Mouse (Mus musculus) stomach, embryonic 14.5 days (tissue): ENCODE measurements around the gene BC030870. TPM values are rescaled to one million over a fixed set of nuclear protein-coding genes. Genes with fewer than 3 reads are reported as not detected.

Source experiments
- ATAC-seq: fragments of 200-750 bp; cut with Nextera tagmentation; 2 replicates; pipeline ENCODE4 v1.8.0; 2017; ENCODE audit warnings: low read depth, moderate TSS enrichment; ENCODE audit not compliant: insufficient number of reproducible peaks, insufficient read depth, low FRiP score
- H3K27ac ChIP-seq: fragments of 300-500 bp; sonication (generic); 2 replicates; pipeline ENCODE4 v1.5.1; 2014; ENCODE audit warnings: mild to moderate bottlenecking, low read length, moderate library complexity, mixed read lengths
- H3K27me3 ChIP-seq: fragments of 300-500 bp; sonication (generic); 2 replicates; pipeline ENCODE4 v1.6.1; 2014; ENCODE audit warnings: low read length, control low read depth, mixed read lengths; ENCODE audit not compliant: control insufficient read depth, insufficient read depth
- H3K36me3 ChIP-seq: fragments of 300-500 bp; sonication (generic); 2 replicates; pipeline ENCODE4 v1.6.1; 2014; ENCODE audit warnings: mild to moderate bottlenecking, control low read depth, low read length, moderate library complexity, mixed read lengths; ENCODE audit not compliant: control insufficient read depth, insufficient read depth
- H3K4me1 ChIP-seq: fragments of 300-500 bp; sonication (generic); 2 replicates; pipeline ENCODE4 v1.6.1; 2014; ENCODE audit warnings: low read length, control low read depth, mixed read lengths; ENCODE audit not compliant: control insufficient read depth, insufficient read depth
- H3K4me2 ChIP-seq: fragments of 300-500 bp; sonication (generic); replicated peaks from 2 replicates; pipeline ENCODE4 v1.6.1; 2014; ENCODE audit warnings: low read depth, low read length, control low read depth
- H3K4me3 ChIP-seq: fragments of 300-500 bp; sonication (generic); 2 replicates; pipeline ENCODE4 v1.5.1; 2014; ENCODE audit warnings: low read depth, low read length, control low read depth
- H3K9ac ChIP-seq: fragments of 300-500 bp; sonication (generic); replicated peaks from 2 replicates; pipeline ENCODE4 v1.6.1; 2014; ENCODE audit warnings: low read depth, mild to moderate bottlenecking, control low read depth, low read length, moderate library complexity, mixed read lengths
- H3K9me3 ChIP-seq: fragments of 300-500 bp; sonication (generic); 2 replicates; pipeline ENCODE4 v1.6.1; 2016; ENCODE audit warnings: low read depth, low read length, control low read depth; ENCODE audit not compliant: control insufficient read depth
- WGBS: fragments of 180-500 bp; shearing (Covaris S2); extraction: QIAGEN DNeasy Blood & Tissue Kit; methylation state at CpG from one replicate; pipeline ENCODE4 v1.1.7; 2014; 5-methylcytosine and 5-hydroxymethylcytosine counted together
- polyA plus RNA-seq: library from polyadenylated mRNA; unstranded; fragments of >200 nt; fragmentation: Nextera tagmentation; extraction: Ambion mirVana; gene quantifications from 2 replicates; pipeline ENCODE4 v1.2.1, GENCODE M21; 2014

The BC030870 gene
- polyA plus RNA-seq, 1 experiment from 2014 or later, result 6.9 TPM

DNA sequence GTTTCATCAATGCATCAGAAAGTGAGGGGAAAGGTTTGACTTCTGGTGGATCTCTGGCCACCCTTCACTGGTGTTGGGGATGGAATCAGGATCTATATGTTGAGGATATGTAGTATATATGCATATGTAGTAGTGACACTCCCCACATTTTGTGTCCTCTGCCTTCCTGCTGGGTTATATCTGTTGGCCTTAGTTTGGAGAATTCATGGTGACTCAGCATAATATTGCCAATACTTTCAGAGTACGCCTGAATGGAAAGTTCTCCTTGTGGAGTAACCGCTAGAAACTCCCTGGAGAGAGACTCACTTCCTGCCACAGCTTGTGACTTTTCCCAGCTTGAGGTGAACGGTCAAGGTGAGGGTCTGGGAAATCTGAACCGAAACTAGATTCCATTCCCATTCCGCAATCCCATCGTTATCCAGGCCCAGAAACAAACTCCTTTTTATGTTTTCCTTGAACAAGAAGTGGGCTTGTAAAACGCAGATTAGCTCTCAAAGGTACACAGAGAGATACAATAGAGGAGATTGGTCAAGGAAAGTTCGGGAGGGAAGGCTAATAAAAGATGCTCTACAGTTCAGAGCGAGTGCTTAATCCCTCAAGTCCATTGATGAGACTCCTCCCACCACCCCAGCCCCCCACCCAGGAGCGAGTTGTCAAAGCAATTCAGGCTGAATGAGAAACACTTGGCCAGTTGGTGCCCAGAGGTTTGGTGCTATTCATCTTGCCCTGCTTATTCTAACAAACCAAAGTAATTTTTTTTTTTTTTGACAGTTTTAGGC is 61.5 kb downstream of the BC030870 start:
- ATAC-seq, result no peak
- no peak overlapping the region for H3K27ac ChIP-seq
- no peak overlapping the region for H3K9ac ChIP-seq
- WGBS, result 46% methylated on average over 10 of the region's 10 CpGs
- H3K4me2 ChIP-seq, result no peak overlapping the region
- H3K4me1 ChIP-seq, result no peaks in the 10 kb centered on the region
- H3K36me3 ChIP-seq, result no peaks in the 10 kb centered on the region
- H3K4me3 ChIP-seq, result no peak overlapping the region
- no peaks in the 10 kb centered on the region for H3K27me3 ChIP-seq
- H3K9me3 ChIP-seq, result no peaks in the 10 kb centered on the region

DNA sequence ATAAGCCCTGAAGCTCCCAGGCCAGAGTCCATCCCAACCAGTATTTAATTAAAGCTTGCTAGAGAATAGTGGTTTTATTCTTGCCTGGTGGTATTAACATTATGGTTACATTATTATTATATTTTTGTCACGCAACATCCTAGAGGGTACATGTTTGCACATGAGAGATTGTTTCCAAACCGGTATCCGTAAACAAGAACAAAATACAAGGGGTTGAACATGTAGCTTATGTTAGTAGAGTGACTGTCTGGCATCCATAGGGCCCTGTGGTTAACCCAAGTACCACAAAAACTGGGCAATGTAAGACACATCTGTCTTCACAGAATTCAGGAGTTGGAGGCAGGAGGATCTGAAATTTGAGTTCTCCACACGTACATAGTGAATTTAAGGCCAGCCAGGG is 62.3 kb downstream of the BC030870 start:
- H3K4me3 ChIP-seq, result no peak overlapping the region
- H3K4me1 ChIP-seq, result no peaks in the 10 kb centered on the region
- H3K36me3 ChIP-seq, result no peaks in the 10 kb centered on the region
- WGBS, result 93% methylated on average over 4 of the region's 4 CpGs
- no peak overlapping the region for H3K4me2 ChIP-seq
- H3K9me3 ChIP-seq, result no peaks in the 10 kb centered on the region
- H3K27ac ChIP-seq, result no peak overlapping the region
- H3K9ac ChIP-seq, result no peak overlapping the region
- no peaks in the 10 kb centered on the region for H3K27me3 ChIP-seq
- no peak for ATAC-seq

DNA sequence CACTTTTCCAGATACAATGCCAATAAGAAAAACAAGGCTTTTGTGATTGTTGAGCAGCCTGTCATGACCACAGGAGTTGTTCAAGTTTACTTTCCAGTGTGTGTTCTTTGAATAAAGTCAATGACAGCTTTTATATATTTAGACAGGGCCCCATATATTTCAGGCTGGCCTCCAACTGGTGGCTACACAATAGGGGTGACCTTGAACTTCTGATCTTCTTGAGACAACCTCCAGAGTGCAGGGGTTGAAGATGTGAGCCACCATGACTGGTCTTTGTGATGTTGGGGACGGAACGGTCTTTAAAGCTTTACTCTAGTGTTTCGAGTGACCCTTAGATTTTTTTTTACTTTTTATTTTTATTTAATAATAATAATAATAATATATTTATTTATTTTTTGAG is 63.7 kb downstream of the BC030870 start:
- H3K27ac ChIP-seq, result no peak overlapping the region
- no peak for ATAC-seq
- no peak overlapping the region for H3K4me3 ChIP-seq
- H3K4me1 ChIP-seq, result no peaks in the 10 kb centered on the region
- H3K4me2 ChIP-seq, result no peak overlapping the region
- H3K9me3 ChIP-seq, result no peaks in the 10 kb centered on the region
- WGBS, result 95% methylated on average over 3 of the region's 3 CpGs
- no peaks in the 10 kb centered on the region for H3K36me3 ChIP-seq
- no peaks in the 10 kb centered on the region for H3K27me3 ChIP-seq
- H3K9ac ChIP-seq, result no peak overlapping the region

DNA sequence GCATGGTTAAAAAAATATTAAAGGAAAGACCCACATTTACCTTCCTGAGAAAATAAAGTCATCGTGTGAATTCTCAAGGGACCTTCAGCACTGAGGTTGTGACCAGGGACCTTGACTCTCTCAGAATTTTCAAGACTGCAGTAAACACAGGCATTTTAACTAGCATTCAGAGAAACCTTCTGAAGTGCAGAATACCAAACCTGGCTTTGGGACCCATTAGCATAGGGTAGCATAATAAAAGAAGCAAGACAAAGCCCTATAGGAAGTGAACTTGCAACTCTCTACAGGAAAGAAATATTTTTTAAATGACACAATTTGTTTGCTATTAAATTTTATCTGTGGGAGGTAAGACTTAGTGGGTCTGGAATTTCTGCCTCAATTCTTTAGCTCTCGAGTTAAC is 65.3 kb downstream of the BC030870 start:
- Histone ChIP-seq H3K27ac (no peak overlapping the region), H3K27me3 (no peaks in the 10 kb centered on the region), H3K9ac (no peak overlapping the region), H3K4me2 (no peak overlapping the region), H3K36me3 (no peaks in the 10 kb centered on the region), H3K4me1 (no peaks in the 10 kb centered on the region), H3K4me3 (no peak overlapping the region), H3K9me3 (no peaks in the 10 kb centered on the region)
- 57% methylated on average over 2 of the region's 2 CpGs for WGBS
- no peak for ATAC-seq

DNA sequence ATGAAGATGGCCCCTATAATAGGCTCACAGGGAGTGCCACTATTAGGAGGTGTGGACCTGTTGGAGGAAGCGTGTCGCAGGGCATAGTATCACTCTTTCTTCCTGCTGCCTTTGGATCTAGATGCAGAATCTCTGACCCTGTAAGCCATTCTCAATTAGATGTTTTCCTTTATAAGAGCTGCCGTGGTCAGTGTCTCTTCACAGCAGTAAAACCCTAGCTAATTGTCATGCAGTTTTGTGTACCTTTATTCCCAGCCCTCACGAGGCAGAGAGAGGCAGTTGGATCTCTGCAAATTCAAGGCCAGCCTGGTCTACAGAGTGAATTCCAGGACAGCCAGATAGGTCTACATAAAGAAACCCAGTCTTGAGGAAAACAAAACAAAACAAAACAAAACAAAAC is 67.2 kb downstream of the BC030870 start:
- WGBS, result 86% methylated on average over 4 of the region's 4 CpGs

DNA sequence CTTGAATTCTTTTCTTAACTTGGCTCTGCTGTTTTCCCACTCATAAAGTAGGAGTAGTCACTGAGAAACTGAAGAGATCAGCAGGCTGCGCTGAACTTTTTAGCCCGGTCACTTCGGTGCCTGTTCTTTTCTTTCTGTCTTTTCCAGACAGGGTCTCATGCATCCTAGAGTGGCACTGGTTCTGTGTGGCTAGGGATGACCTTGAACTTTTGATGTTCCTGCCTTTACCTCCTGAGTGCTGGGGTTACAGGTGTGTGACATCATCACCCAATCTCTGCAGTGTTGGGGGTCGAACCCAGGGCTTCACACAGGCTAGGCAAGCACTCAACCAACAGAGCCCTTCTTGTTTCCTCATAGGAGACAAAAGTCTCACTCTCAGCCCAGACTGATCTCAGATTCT is 72.6 kb downstream of the BC030870 start:
- H3K27ac ChIP-seq, result no peak overlapping the region
- 88% methylated on average over 4 of the region's 4 CpGs for WGBS
- ATAC-seq, result no peak

More for the DNA sequence above, 67.2 kb downstream of the BC030870 start:
- H3K4me1 ChIP-seq, result no peaks in the 10 kb centered on the region
- no peaks in the 10 kb centered on the region for H3K9me3 ChIP-seq
- H3K9ac ChIP-seq, result no peak overlapping the region
- ATAC-seq, result no peak
- H3K27me3 ChIP-seq, result no peaks in the 10 kb centered on the region
- no peak overlapping the region for H3K4me3 ChIP-seq
- H3K27ac ChIP-seq, result no peak overlapping the region
- H3K36me3 ChIP-seq, result no peaks in the 10 kb centered on the region
- no peak overlapping the region for H3K4me2 ChIP-seq

DNA sequence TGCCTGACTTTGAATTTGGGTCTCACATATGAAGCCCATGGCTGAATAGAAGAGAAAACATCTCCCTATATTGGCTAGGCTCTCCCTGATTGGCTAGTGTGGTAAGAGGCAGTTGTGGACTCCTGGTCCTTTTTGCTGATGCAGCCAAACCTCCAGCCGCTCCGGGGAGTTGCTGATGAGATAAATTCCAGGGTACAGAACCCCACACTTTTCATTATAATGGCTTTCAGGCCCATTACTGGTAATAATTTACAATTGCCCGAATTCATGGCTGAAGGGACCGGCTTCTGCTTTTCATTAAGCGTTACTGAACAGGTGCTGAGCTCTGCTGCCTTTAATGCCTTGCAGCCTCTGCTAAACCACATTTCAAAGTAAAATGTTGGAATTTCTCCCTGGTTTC is 75.4 kb downstream of the BC030870 start:
- Histone ChIP-seq H3K36me3 (no peaks in the 10 kb centered on the region), H3K4me1 (no peaks in the 10 kb centered on the region), H3K9me3 (no peaks in the 10 kb centered on the region), H3K9ac (no peak overlapping the region), H3K27me3 (no peaks in the 10 kb centered on the region), H3K27ac (no peak overlapping the region), H3K4me3 (no peak overlapping the region), H3K4me2 (no peak overlapping the region)
- WGBS, result 45% methylated on average over 5 of the region's 5 CpGs
- no peak for ATAC-seq

More for the DNA sequence above, 72.6 kb downstream of the BC030870 start:
- Histone ChIP-seq H3K4me1 (no peaks in the 10 kb centered on the region), H3K9ac (no peak overlapping the region), H3K9me3 (no peaks in the 10 kb centered on the region), H3K4me2 (no peak overlapping the region), H3K36me3 (no peaks in the 10 kb centered on the region), H3K27me3 (no peaks in the 10 kb centered on the region), H3K4me3 (no peak overlapping the region)

DNA sequence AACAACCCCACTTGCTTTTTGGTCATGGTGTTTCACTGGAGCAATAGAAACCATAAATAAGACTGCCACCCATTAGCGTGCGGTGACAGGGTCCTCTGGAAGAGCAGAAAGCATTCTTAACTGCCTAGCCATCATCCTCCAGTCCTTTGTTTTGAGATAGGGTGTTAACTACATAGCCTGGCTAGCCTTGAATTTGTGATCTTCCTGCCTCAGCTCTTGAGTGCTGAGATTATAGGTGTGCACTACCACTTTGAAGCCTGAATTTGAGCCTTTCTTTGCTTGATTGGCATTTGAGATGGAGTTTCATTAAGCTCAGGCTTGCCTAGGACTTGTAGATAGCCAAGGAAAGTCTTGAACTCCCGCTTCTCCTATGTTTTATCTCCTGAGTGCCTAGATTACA is 75.8 kb downstream of the BC030870 start:
- no peak overlapping the region for H3K9ac ChIP-seq
- no peaks in the 10 kb centered on the region for H3K4me1 ChIP-seq
- WGBS, result 84% methylated on average over 3 of the region's 3 CpGs
- no peak overlapping the region for H3K4me2 ChIP-seq
- H3K4me3 ChIP-seq, result no peak overlapping the region
- H3K36me3 ChIP-seq, result no peaks in the 10 kb centered on the region
- no peak overlapping the region for H3K27ac ChIP-seq
- no peak for ATAC-seq
- no peaks in the 10 kb centered on the region for H3K27me3 ChIP-seq
- H3K9me3 ChIP-seq, result no peaks in the 10 kb centered on the region

DNA sequence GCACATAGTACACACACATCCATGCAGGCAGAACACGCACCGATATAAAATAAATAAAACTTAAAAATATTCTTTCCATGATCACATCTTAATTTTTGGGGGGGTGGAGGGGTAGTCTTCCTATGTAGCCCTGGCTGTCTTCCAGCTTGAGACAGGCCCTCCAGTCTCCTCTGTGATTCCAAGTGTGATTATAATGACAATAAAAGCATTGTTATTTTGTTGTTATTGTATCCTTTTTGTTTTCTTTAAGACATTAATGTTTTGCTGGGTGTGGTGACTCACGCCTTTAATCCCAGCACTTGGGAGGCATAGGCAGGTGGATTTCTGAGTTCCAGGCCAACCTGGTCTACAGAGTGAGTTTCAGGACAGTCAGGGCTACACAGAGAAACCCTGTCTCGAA is 81.6 kb downstream of the BC030870 start:
- H3K36me3 ChIP-seq, result no peaks in the 10 kb centered on the region
- no peak overlapping the region for H3K9ac ChIP-seq
- no peak overlapping the region for H3K4me3 ChIP-seq
- no peaks in the 10 kb centered on the region for H3K9me3 ChIP-seq
- H3K4me1 ChIP-seq, result no peaks in the 10 kb centered on the region
- WGBS, result 88% methylated on average over 4 of the region's 4 CpGs
- H3K4me2 ChIP-seq, result no peak overlapping the region
- H3K27me3 ChIP-seq, result no peaks in the 10 kb centered on the region
- H3K27ac ChIP-seq, result no peak overlapping the region
- no peak for ATAC-seq
